Mouse (Mus musculus) thymus, adult 2 months (tissue): Measurements from ENCODE around the gene Olfr1502. TPM values are rescaled to one million over a fixed set of nuclear protein-coding genes. Genes with fewer than 3 reads are reported as not detected.
"Not testable (repeated sequence)": the region's sequence is repeated elsewhere in the genome, so short reads cannot be mapped to it uniquely, and the experiment has no call there.

Source experiments
- DNase-seq: peaks from one replicate; pipeline ENCODE4 v3.0.0; 2021
- H3K27ac ChIP-seq: fragments of 200-500 bp; 2 replicates; pipeline ENCODE4 v1.5.1; 2012; ENCODE audit warnings: low read length, control low read depth; ENCODE audit not compliant: control insufficient read depth, insufficient read depth
- H3K27me3 ChIP-seq: fragments of 200-500 bp; 2 replicates; pipeline ENCODE4 v1.6.1; 2012; ENCODE audit warnings: mild to moderate bottlenecking, low read length, moderate library complexity, mixed read lengths; ENCODE audit not compliant: control insufficient read depth, insufficient read depth
- H3K36me3 ChIP-seq: fragments of 200-500 bp; 2 replicates; pipeline ENCODE4 v1.6.1; 2012; ENCODE audit warnings: mild to moderate bottlenecking, low read length, moderate library complexity; ENCODE audit not compliant: control insufficient read depth, insufficient read depth
- H3K4me1 ChIP-seq: fragments of 200-500 bp; replicated peaks from 2 replicates; pipeline ENCODE4 v1.6.1; 2012; ENCODE audit warnings: low read length; ENCODE audit not compliant: control insufficient read depth, insufficient read depth
- H3K4me3 ChIP-seq: fragments of 200-500 bp; 2 replicates; pipeline ENCODE4 v1.5.1; 2012; ENCODE audit warnings: mild to moderate bottlenecking, low read length, control low read depth, moderate library complexity; ENCODE audit not compliant: control insufficient read depth, insufficient read depth
- CTCF ChIP-seq: fragments of 200-500 bp; IDR thresholded peaks from 2 replicates; pipeline ENCODE4 v1.5.1; 2012; ENCODE audit warnings: mild to moderate bottlenecking, control low read depth, low read length, moderate library complexity, borderline replicate concordance; ENCODE audit not compliant: control insufficient read depth, poor library complexity, insufficient read depth; ENCODE audit errors: extremely low read depth
- POLR2A ChIP-seq: fragments of 200-500 bp; IDR thresholded peaks from 2 replicates; pipeline ENCODE4 v1.6.1; 2012; ENCODE audit warnings: mild to moderate bottlenecking, low read length, control low read depth, moderate library complexity; ENCODE audit not compliant: control insufficient read depth, poor library complexity, insufficient read depth; ENCODE audit errors: extremely low read depth
- WGBS: fragments of 180-500 bp; shearing (Covaris S2); methylation state at CpG from one replicate; pipeline ENCODE4 v1.1.7; 2018; 5-methylcytosine and 5-hydroxymethylcytosine counted together
- polyA plus RNA-seq: library from polyadenylated mRNA; depleted of rRNA; stranded (reverse); fragments of >200 nt; gene quantifications from 2 replicates; pipeline ENCODE4 v1.2.3, GENCODE M21; 2012; rRNA removed

The Olfr1502 gene
- not detected in 2 replicates for polyA plus RNA-seq

DNA sequence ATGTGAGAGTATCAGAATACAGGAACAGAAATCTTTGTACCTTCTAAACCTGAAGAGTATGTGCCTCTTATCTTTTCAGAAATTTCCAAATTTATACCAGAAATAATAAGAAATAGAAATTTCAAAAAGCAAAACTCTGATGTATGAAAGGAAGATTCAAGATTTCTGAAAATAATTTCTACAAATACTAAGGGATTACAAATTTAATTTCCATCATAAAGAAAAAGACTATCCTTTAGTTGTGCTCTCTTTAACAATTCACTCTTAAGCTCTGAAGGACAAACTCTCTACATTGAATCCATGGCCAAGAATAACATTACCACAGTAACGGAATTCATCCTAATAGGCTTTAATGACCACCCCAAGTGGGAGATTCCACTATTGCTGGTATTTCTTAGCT lies at the start of gene Olfr1502:
Gene Olfr1502 (plus strand): TSS at position 301 of the 400 bp plus-strand sequence.
- no peak for DNase-seq
- Histone ChIP-seq H3K27me3 (no peaks in the 10 kb centered on the region), H3K4me3 (no peak within 1 kb of the TSS), H3K4me1 (no peaks in the 10 kb centered on the region), H3K27ac (no peak within 1 kb of the TSS), H3K36me3 (no peaks in the 10 kb centered on the region)
- TF ChIP-seq CTCF (no peak), POLR2A (no peak)
- 90% methylated on average over 1 of the region's 1 CpGs for WGBS

DNA sequence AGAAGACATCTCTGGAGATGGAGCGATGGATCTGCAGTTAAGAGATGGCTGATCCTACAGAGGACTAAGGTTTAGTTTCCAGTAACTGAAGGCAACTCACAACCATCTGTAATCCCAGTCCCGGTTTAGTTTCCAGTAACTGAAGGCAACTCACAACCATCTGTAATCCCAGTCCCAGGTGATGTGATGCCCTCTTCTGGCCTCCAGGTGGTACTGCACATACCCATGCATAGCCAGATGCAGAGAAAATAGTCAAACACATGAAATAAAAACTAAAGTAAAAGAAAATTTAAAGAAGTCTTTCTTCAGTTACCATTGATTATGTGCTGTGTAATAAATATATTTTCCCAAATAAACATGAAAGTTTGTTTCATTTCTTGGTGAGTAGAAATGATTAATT lies 48.8 kb upstream of the Olfr1502 start:
- Histone ChIP-seq H3K36me3 (no peaks in the 10 kb centered on the region), H3K4me3 (no peak overlapping the region), H3K27me3 (no peaks in the 10 kb centered on the region), H3K4me1 (no peaks in the 10 kb centered on the region), H3K27ac (no peak overlapping the region)
- TF ChIP-seq CTCF (no peak), POLR2A (no peak)
- 73% methylated on average over 2 of the region's 2 CpGs for WGBS
- DNase-seq = no peak

- H3K36me3 ChIP-seq = no peaks in the 10 kb centered on the region
- H3K4me3 ChIP-seq = no peak overlapping the region
- no peak for TF ChIP-seq CTCF
- TF ChIP-seq POLR2A = no peak
- no peak for DNase-seq
- H3K4me1 ChIP-seq = no peaks in the 10 kb centered on the region
- H3K27me3 ChIP-seq = no peaks in the 10 kb centered on the region
- 40% methylated on average over 5 of the region's 5 CpGs for WGBS
- H3K27ac ChIP-seq = no peak overlapping the region
These were observed 42.8 kb upstream of the Olfr1502 start for GRCm38 (mm10) chr19:13818827-13819226.

- no peak within 1 kb of the TSS for H3K27ac ChIP-seq
- no peak for DNase-seq
- H3K4me1 ChIP-seq = no peaks in the 10 kb centered on the region
- TF ChIP-seq CTCF (no peak), POLR2A (no peak)
- H3K36me3 ChIP-seq = no peaks in the 10 kb centered on the region
- H3K4me3 ChIP-seq = no peak within 1 kb of the TSS
- no peaks in the 10 kb centered on the region for H3K27me3 ChIP-seq
These were observed 42.2 kb upstream of the Olfr1502 start, which contains the start of gene Olfr1499 for GRCm38 (mm10) chr19:13819347-13819746. Olfr1499 (minus strand) TSS chr19:13819447.

DNA sequence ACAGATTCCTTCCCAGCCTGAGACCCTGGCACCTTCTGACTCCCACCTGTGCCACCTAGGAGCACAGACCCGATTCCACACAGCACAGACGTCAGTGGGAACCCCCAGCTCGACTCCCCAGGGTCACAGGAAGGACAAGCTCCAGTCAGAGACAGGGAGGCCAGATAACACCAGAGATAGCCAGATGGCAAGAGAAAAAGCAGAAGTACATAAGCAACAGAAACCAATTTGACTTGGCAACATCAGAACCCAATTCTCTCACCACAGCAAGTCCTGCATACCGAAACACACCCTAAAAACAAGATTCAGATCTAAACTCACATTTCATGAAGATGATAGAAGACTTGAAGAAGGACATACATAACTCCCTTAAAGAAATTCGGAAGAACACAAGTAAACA lies 40.7 kb upstream of the Olfr1502 start:
- no peak for DNase-seq
- WGBS = 30% methylated on average over 5 of the region's 5 CpGs
- Histone ChIP-seq H3K4me1 (no peaks in the 10 kb centered on the region), H3K27ac (no peak overlapping the region), H3K27me3 (no peaks in the 10 kb centered on the region), H3K4me3 (no peak overlapping the region), H3K36me3 (no peaks in the 10 kb centered on the region)
- no peak for TF ChIP-seq POLR2A
- no peak for TF ChIP-seq CTCF

- 87% methylated on average over 3 of the region's 3 CpGs for WGBS
- no peak for DNase-seq
- Histone ChIP-seq H3K4me3 (no peak overlapping the region), H3K27me3 (no peaks in the 10 kb centered on the region), H3K27ac (no peak overlapping the region), H3K4me1 (no peaks in the 10 kb centered on the region), H3K36me3 (no peaks in the 10 kb centered on the region)
- no peak for TF ChIP-seq POLR2A
- no peak for TF ChIP-seq CTCF
These were observed 33.1 kb upstream of the Olfr1502 start for GRCm38 (mm10) chr19:13828447-13828846.

DNA sequence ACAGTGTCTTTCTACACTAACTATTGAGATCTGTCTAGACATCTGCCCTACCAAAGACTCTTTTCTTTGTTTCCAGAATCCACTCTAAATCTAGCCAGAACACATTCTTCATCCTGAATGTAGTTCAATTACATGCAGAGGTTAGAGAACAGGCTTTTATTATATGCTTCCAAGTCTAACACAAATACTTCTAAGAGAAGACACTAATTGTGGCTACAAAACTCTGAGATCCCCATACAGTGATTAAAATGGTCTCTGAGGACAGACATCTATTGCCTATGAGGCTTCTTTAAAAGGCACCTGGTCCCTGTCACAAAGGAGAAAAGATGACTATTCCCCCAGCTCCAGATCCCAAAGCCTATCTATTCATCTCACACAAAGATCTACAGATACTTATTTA lies 31.2 kb upstream of the Olfr1502 start, which contains the start of gene Olfr1500:
Gene Olfr1500 (minus strand): TSS at position 101 of the 400 bp plus-strand sequence.
- no peaks in the 10 kb centered on the region for H3K36me3 ChIP-seq
- no peak within 1 kb of the TSS for H3K4me3 ChIP-seq
- no peak within 1 kb of the TSS for H3K27ac ChIP-seq
- TF ChIP-seq CTCF (no peak), POLR2A (no peak)
- no peak for DNase-seq
- H3K27me3 ChIP-seq = no peaks in the 10 kb centered on the region
- no peaks in the 10 kb centered on the region for H3K4me1 ChIP-seq

DNA sequence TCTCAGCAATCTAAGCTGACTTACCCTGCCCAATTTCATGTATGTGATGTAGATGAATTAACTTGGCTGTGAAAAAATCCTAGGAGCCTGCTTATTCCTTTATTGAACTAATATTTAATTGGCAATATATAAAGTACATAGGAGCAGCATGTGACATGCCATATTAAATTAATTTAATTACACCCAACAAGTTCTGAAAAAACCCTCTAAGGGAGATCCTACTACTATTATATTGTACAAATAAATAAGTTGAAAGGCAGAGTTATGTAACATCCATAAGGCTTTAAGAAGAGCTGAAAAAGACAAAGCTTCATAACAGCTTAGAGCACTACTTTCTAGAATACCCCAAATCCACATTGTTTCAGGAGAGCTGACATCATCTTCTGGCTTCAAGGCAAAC lies 11.0 kb upstream of the Olfr1502 start, which contains the start of gene Olfr1501:
Gene Olfr1501 (minus strand): TSS at position 101 of the 400 bp plus-strand sequence.
- not testable (repeated sequence) for H3K36me3 ChIP-seq, H3K4me3 ChIP-seq, DNase-seq, H3K27me3 ChIP-seq, H3K4me1 ChIP-seq, H3K27ac ChIP-seq
